Mouse (Mus musculus): Measurements from ENCODE around the gene Mrpl55. TPM values are rescaled to one million over a fixed set of nuclear protein-coding genes. Genes with fewer than 3 reads are reported as not detected.

Gene Mrpl55
- polyA plus RNA-seq, 1 experiment from 2014 or later, result 117 TPM

- H3K9me3 ChIP-seq (ENCODE audit: control insufficient read depth, low read length), result no peaks in the 10 kb centered on the region
- peaks cover 34% of the 10 kb centered on the region for H3K4me1 ChIP-seq (replicated peaks; ENCODE audit: control insufficient read depth, insufficient read depth, low read length)
- H3K27me3 ChIP-seq (replicated peaks; ENCODE audit: control insufficient read depth, insufficient read depth, low read length), result no peaks in the 10 kb centered on the region
- ATAC-seq (replicated peaks; ENCODE audit: low FRiP score, low TSS enrichment, low read depth), result peak; percentile 98
- H3K27ac ChIP-seq (ENCODE audit: low read depth), result peak within 1 kb of the TSS; percentile 97
- H3K9ac ChIP-seq (ENCODE audit: low read length), result peak within 1 kb of the TSS; percentile 99
- H3K36me3 ChIP-seq (ENCODE audit: control insufficient read depth, insufficient read depth, low read length), result peaks cover 5% of the 10 kb centered on the region
- DNase-seq (ENCODE audit: low spot score), result peak; percentile 95
- peak within 1 kb of the TSS; percentile 72 for H3K4me2 ChIP-seq (ENCODE audit: low read length)
- H3K4me3 ChIP-seq (ENCODE audit: low read depth, low read length), result peak within 1 kb of the TSS; percentile 69
- WGBS, result 6% methylated on average over 49 of the region's 59 CpGs
Observed at GRCm38 (mm10) chr11:59228122-59228953, 26.1 kb downstream of the Mrpl55 start, which contains the start of gene Arf1. Arf1 (minus strand) TSS chr11:59228270.

GRCm38 (mm10) chr11:59230144-59230760, 28.0 kb downstream of the Mrpl55 start:
- H3K4me2 ChIP-seq (ENCODE audit: low read length), result no peak overlapping the region
- DNase-seq (ENCODE audit: low spot score) (peak; percentile 87), ATAC-seq (replicated peaks; ENCODE audit: low FRiP score, low TSS enrichment, low read depth) (no peak)
- H3K27ac ChIP-seq (ENCODE audit: low read depth), result no peak overlapping the region
- peaks cover 19% of the 10 kb centered on the region for H3K4me1 ChIP-seq (replicated peaks; ENCODE audit: control insufficient read depth, insufficient read depth, low read length)
- no peak overlapping the region for H3K9ac ChIP-seq (ENCODE audit: low read length)
- H3K27me3 ChIP-seq (replicated peaks; ENCODE audit: control insufficient read depth, insufficient read depth, low read length), result no peaks in the 10 kb centered on the region
- H3K4me3 ChIP-seq (ENCODE audit: low read depth, low read length), result no peak overlapping the region
- WGBS, result 14% methylated on average over 7 of the region's 7 CpGs
- no peaks in the 10 kb centered on the region for H3K9me3 ChIP-seq (ENCODE audit: control insufficient read depth, low read length)
- H3K36me3 ChIP-seq (ENCODE audit: control insufficient read depth, insufficient read depth, low read length), result no peaks in the 10 kb centered on the region

- H3K4me1 ChIP-seq (replicated peaks; ENCODE audit: control insufficient read depth, insufficient read depth, low read length), result 0 out of 2 replicates have a peak, but pooled peaks cover 3% of the 10 kb centered on the region
- ATAC-seq (replicated peaks; ENCODE audit: low FRiP score, low TSS enrichment, low read depth), result no peak
- no peaks in the 10 kb centered on the region for H3K9me3 ChIP-seq (ENCODE audit: control insufficient read depth, low read length)
- H3K36me3 ChIP-seq (ENCODE audit: control insufficient read depth, insufficient read depth, low read length), result no peaks in the 10 kb centered on the region
- no peak for DNase-seq (ENCODE audit: low spot score)
- H3K4me3 ChIP-seq (ENCODE audit: low read depth, low read length), result no peak overlapping the region
- H3K27ac ChIP-seq (ENCODE audit: low read depth), result no peak overlapping the region
- H3K4me2 ChIP-seq (ENCODE audit: low read length), result no peak overlapping the region
- H3K9ac ChIP-seq (ENCODE audit: low read length), result no peak overlapping the region
- H3K27me3 ChIP-seq (replicated peaks; ENCODE audit: control insufficient read depth, insufficient read depth, low read length), result no peaks in the 10 kb centered on the region
- 52% methylated on average over 2 of the region's 2 CpGs for WGBS
Observed at GRCm38 (mm10) chr11:59232797-59233196, 30.5 kb downstream of the Mrpl55 start.

- Histone ChIP-seq H3K4me3 (ENCODE audit: low read depth, low read length) (no peak overlapping the region), H3K36me3 (ENCODE audit: control insufficient read depth, insufficient read depth, low read length) (no peaks in the 10 kb centered on the region), H3K4me1 (replicated peaks; ENCODE audit: control insufficient read depth, insufficient read depth, low read length) (no peaks in the 10 kb centered on the region; the same call in 1 of the 2 replicates), H3K4me2 (ENCODE audit: low read length) (no peak overlapping the region), H3K27me3 (replicated peaks; ENCODE audit: control insufficient read depth, insufficient read depth, low read length) (no peaks in the 10 kb centered on the region), H3K9ac (ENCODE audit: low read length) (no peak overlapping the region), H3K27ac (ENCODE audit: low read depth) (no peak overlapping the region), H3K9me3 (ENCODE audit: control insufficient read depth, low read length) (no peaks in the 10 kb centered on the region)
- DNase-seq (ENCODE audit: low spot score) (peak; percentile 64), ATAC-seq (replicated peaks; ENCODE audit: low FRiP score, low TSS enrichment, low read depth) (peak; percentile 77)
- whole genome bisulfite sequencing, result 4% methylated on average over 15 of the region's 15 CpGs
Observed at GRCm38 (mm10) chr11:59238525-59239427, 36.5 kb downstream of the Mrpl55 start.

- no peaks in the 10 kb centered on the region; the same call in 1 of the 2 replicates for H3K4me1 ChIP-seq (replicated peaks; ENCODE audit: control insufficient read depth, insufficient read depth, low read length)
- H3K36me3 ChIP-seq (ENCODE audit: control insufficient read depth, insufficient read depth, low read length), result no peaks in the 10 kb centered on the region
- H3K27ac ChIP-seq (ENCODE audit: low read depth), result no peak overlapping the region
- no peak overlapping the region for H3K9ac ChIP-seq (ENCODE audit: low read length)
- DNase-seq (ENCODE audit: low spot score) (no peak), ATAC-seq (replicated peaks; ENCODE audit: low FRiP score, low TSS enrichment, low read depth) (no peak)
- no peaks in the 10 kb centered on the region for H3K9me3 ChIP-seq (ENCODE audit: control insufficient read depth, low read length)
- H3K27me3 ChIP-seq (replicated peaks; ENCODE audit: control insufficient read depth, insufficient read depth, low read length), result no peaks in the 10 kb centered on the region
- H3K4me3 ChIP-seq (ENCODE audit: low read depth, low read length), result no peak overlapping the region
- no peak overlapping the region for H3K4me2 ChIP-seq (ENCODE audit: low read length)
- WGBS, result 53% methylated on average over 4 of the region's 4 CpGs
Observed at GRCm38 (mm10) chr11:59239428-59239785, 37.1 kb downstream of the Mrpl55 start.

- Histone ChIP-seq H3K27me3 (replicated peaks; ENCODE audit: control insufficient read depth, insufficient read depth, low read length) (no peaks in the 10 kb centered on the region), H3K4me3 (ENCODE audit: low read depth, low read length) (no peak overlapping the region), H3K36me3 (ENCODE audit: control insufficient read depth, insufficient read depth, low read length) (no peaks in the 10 kb centered on the region), H3K9me3 (ENCODE audit: control insufficient read depth, low read length) (no peaks in the 10 kb centered on the region), H3K27ac (ENCODE audit: low read depth) (no peak overlapping the region), H3K4me1 (replicated peaks; ENCODE audit: control insufficient read depth, insufficient read depth, low read length) (no peaks in the 10 kb centered on the region; the same call in 1 of the 2 replicates), H3K9ac (ENCODE audit: low read length) (no peak overlapping the region), H3K4me2 (ENCODE audit: low read length) (no peak overlapping the region)
- 86% methylated on average over 4 of the region's 4 CpGs for WGBS
- ATAC-seq (replicated peaks; ENCODE audit: low FRiP score, low TSS enrichment, low read depth) (no peak), DNase-seq (ENCODE audit: low spot score) (no peak)
Observed at GRCm38 (mm10) chr11:59239796-59240195, 37.5 kb downstream of the Mrpl55 start.

GRCm38 (mm10) chr11:59241841-59242240, 39.6 kb downstream of the Mrpl55 start:
- Histone ChIP-seq H3K4me3 (ENCODE audit: low read depth, low read length) (no peak overlapping the region), H3K4me1 (replicated peaks; ENCODE audit: control insufficient read depth, insufficient read depth, low read length) (no peaks in the 10 kb centered on the region; the same call in 1 of the 2 replicates), H3K4me2 (ENCODE audit: low read length) (no peak overlapping the region), H3K27ac (ENCODE audit: low read depth) (no peak overlapping the region), H3K27me3 (replicated peaks; ENCODE audit: control insufficient read depth, insufficient read depth, low read length) (no peaks in the 10 kb centered on the region), H3K36me3 (ENCODE audit: control insufficient read depth, insufficient read depth, low read length) (no peaks in the 10 kb centered on the region), H3K9ac (ENCODE audit: low read length) (no peak overlapping the region), H3K9me3 (ENCODE audit: control insufficient read depth, low read length) (no peaks in the 10 kb centered on the region)
- no peak for DNase-seq (ENCODE audit: low spot score)
- no peak for ATAC-seq (replicated peaks; ENCODE audit: low FRiP score, low TSS enrichment, low read depth)
- WGBS, result 14% methylated on average over 3 of the region's 3 CpGs

- Histone ChIP-seq H3K9me3 (ENCODE audit: control insufficient read depth, low read length) (no peaks in the 10 kb centered on the region), H3K4me2 (ENCODE audit: low read length) (no peak overlapping the region), H3K4me3 (ENCODE audit: low read depth, low read length) (no peak overlapping the region), H3K36me3 (ENCODE audit: control insufficient read depth, insufficient read depth, low read length) (no peaks in the 10 kb centered on the region), H3K27me3 (replicated peaks; ENCODE audit: control insufficient read depth, insufficient read depth, low read length) (0 out of 2 replicates have a peak, but pooled peaks cover 3% of the 10 kb centered on the region), H3K9ac (ENCODE audit: low read length) (no peak overlapping the region), H3K27ac (ENCODE audit: low read depth) (no peak overlapping the region), H3K4me1 (replicated peaks; ENCODE audit: control insufficient read depth, insufficient read depth, low read length) (no peaks in the 10 kb centered on the region)
- DNase-seq (ENCODE audit: low spot score), result no peak
- 20% methylated on average over 6 of the region's 6 CpGs for WGBS
- ATAC-seq (replicated peaks; ENCODE audit: low FRiP score, low TSS enrichment, low read depth), result no peak
Observed at GRCm38 (mm10) chr11:59243856-59244255, 41.6 kb downstream of the Mrpl55 start.

All from intestine, embryonic 14.5 days (tissue).